ENCODE assay signal across 23 mouse cellular contexts in genomic region chr9:67604940-67605339, GRCm38 (mm10).
"Had no signal": no experiment of that assay in that cellular context is flagged by ENCODE, and none has a peak within 500 bp of the region (broad histone marks: within the 10 kb centered on the region; RNA-seq: fewer than 3 reads in every experiment).

No protein-coding gene starts in this region.

- DNase-seq: gastrocnemius, postnatal 10 days; gastrocnemius, postnatal 25 days; heart, adult 18-20 months; heart, postnatal 10 days; heart, postnatal 4 days; kidney, adult 8-10 months; kidney, postnatal 14 days; kidney, postnatal 4 days; liver, embryonic 13.5 days; liver, postnatal 0 days had no signal

- ATAC-seq: hindbrain, embryonic 16.5 days; inflammation-experienced regulatory T-cells, adult 6 months; intestine, embryonic 15.5 days; intestine, postnatal 0 days; liver, postnatal 0 days had no signal

- H3K9me3 ChIP-seq: heart, embryonic 10.5 days; heart, embryonic 12.5 days; hindbrain, embryonic 10.5 days; hindbrain, embryonic 12.5 days; intestine, embryonic 15.5 days; liver, embryonic 13.5 days; liver, embryonic 15.5 days had no signal

- H3K27me3 ChIP-seq: heart, embryonic 12.5 days; hindbrain, embryonic 12.5 days; intestine, embryonic 15.5 days; liver, embryonic 13.5 days; liver, embryonic 15.5 days had no signal

- H3K27ac ChIP-seq: heart, embryonic 10.5 days; hindbrain, embryonic 10.5 days; hindbrain, embryonic 12.5 days; hindbrain, embryonic 14.5 days; intestine, embryonic 15.5 days; layer of hippocampus, adult 2 months; left cerebral cortex, adult 2 months; liver, embryonic 15.5 days had no signal

- H3K4me3 ChIP-seq: heart, embryonic 10.5 days; heart, embryonic 12.5 days; hindbrain, embryonic 10.5 days; hindbrain, embryonic 12.5 days; intestine, embryonic 15.5 days; layer of hippocampus, adult 2 months; left cerebral cortex, adult 2 months; liver, embryonic 13.5 days; liver, embryonic 15.5 days had no signal

- H3K4me2 ChIP-seq: heart, embryonic 12.5 days; hindbrain, embryonic 12.5 days; hindbrain, embryonic 14.5 days; intestine, embryonic 15.5 days; liver, embryonic 11.5 days; liver, embryonic 13.5 days; liver, embryonic 15.5 days had no signal

- H3K36me3 ChIP-seq: heart, embryonic 10.5 days; heart, embryonic 12.5 days; hindbrain, embryonic 10.5 days; hindbrain, embryonic 12.5 days; intestine, embryonic 15.5 days; liver, embryonic 13.5 days; liver, embryonic 15.5 days had no signal

- H3K9ac ChIP-seq: heart, embryonic 12.5 days; hindbrain, embryonic 12.5 days; hindbrain, embryonic 14.5 days; intestine, embryonic 15.5 days; liver, embryonic 13.5 days; liver, embryonic 15.5 days; liver, postnatal 0 days had no signal

- H3K4me1 ChIP-seq: liver, embryonic 13.5 days; liver, embryonic 15.5 days had no signal
